ENCODE assay signal across 8 mouse cellular contexts in the genomic region with DNA sequence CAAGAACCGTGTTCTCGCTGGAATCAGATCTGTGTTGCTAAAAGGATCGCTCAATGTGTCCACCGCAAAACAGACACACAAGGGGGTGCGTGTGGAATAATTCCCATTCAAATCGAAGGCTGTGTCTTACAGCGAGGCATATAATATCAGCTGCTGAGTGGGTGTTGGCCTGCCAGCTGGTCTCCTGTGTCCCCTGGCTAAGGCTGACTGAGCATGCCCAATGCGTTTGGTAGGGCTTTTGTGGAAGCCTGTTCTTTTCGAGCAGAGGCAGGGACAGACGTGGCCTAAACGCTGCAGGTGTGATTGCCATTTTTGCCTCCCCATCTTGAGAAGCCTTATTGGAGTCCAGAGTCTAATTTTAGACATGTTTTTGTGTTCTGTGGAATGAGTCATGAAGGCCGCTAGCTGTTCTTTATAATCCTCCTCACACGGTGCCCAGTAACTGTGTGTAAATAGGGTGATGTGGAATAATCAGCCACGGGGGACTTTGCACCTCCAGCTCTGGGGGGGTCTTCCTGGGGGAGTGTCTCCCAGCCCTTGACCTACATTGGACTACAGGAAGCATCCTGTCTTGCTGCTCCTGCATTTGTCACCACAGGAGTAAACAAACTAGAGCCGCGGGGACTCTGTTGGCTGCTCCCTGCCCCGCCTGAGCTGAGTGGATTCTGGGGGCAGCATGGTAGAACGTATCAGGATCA. TPM values are rescaled to one million over a fixed set of nuclear protein-coding genes. Genes with fewer than 3 reads are reported as not detected.
DNase-seq lines count a peak whose midpoint lies in the region; ATAC-seq and TF ChIP-seq lines count a peak whose summit lies in the region.

No protein-coding gene starts in this region.

- ATAC-seq in kidney, embryonic 15.5 days (replicated peaks; ENCODE audit: low FRiP score): peak; percentile 24; the same call in 1 of the 2 replicates
- 0 out of 2 replicates have a peak, but pooled peaks have one; percentile 37 for ATAC-seq in forebrain, embryonic 13.5 days
- peak; percentile 89 for ATAC-seq in intestine, postnatal 0 days
- ATAC-seq in midbrain, embryonic 14.5 days (ENCODE audit: low FRiP score, low TSS enrichment): peak; percentile 49; the same call in 1 of the 2 replicates
- no peak for ATAC-seq in megakaryocyte, adult 5-6 weeks (ENCODE audit: poor library complexity, severe bottlenecking)

- H3K27ac ChIP-seq in kidney, embryonic 15.5 days: 0 out of 2 replicates have a peak overlapping the region, but pooled peaks have one; percentile 1
- peak overlapping the region; percentile 41 for H3K27ac ChIP-seq in forebrain, embryonic 13.5 days
- no peak overlapping the region for H3K27ac ChIP-seq in intestine, postnatal 0 days (ENCODE audit: low read depth, low read length)
- peak overlapping the region; percentile 79 for H3K27ac ChIP-seq in midbrain, embryonic 14.5 days (replicated peaks; ENCODE audit: low read depth, low read length)

- no peak overlapping the region for H3K9ac ChIP-seq in kidney, embryonic 15.5 days
- H3K9ac ChIP-seq in forebrain, embryonic 13.5 days: no peak overlapping the region
- H3K9ac ChIP-seq in intestine, postnatal 0 days (ENCODE audit: low read depth, low read length): no peak overlapping the region
- no peak overlapping the region; the same call in 1 of the 2 replicates for H3K9ac ChIP-seq in midbrain, embryonic 14.5 days (replicated peaks; ENCODE audit: low read length)

- H3K36me3 ChIP-seq in kidney, embryonic 15.5 days: no peaks in the 10 kb centered on the region
- H3K36me3 ChIP-seq in forebrain, embryonic 13.5 days (ENCODE audit: poor library complexity, severe bottlenecking): peaks cover 13% of the 10 kb centered on the region
- H3K36me3 ChIP-seq in intestine, postnatal 0 days (ENCODE audit: control insufficient read depth, insufficient read depth): no peaks in the 10 kb centered on the region
- H3K36me3 ChIP-seq in midbrain, embryonic 14.5 days (ENCODE audit: control insufficient read depth, insufficient read depth, low read length): 0 out of 2 replicates have a peak, but pooled peaks cover 6% of the 10 kb centered on the region

- no peak overlapping the region for H3K4me3 ChIP-seq in kidney, embryonic 15.5 days (replicated peaks)
- no peak overlapping the region for H3K4me3 ChIP-seq in forebrain, embryonic 13.5 days
- no peak overlapping the region for H3K4me3 ChIP-seq in intestine, postnatal 0 days (ENCODE audit: low read depth, low read length)
- no peak overlapping the region for H3K4me3 ChIP-seq in midbrain, embryonic 14.5 days (replicated peaks; ENCODE audit: low read depth, low read length)

- H3K27me3 ChIP-seq in kidney, embryonic 15.5 days: no peaks in the 10 kb centered on the region
- H3K27me3 ChIP-seq in forebrain, embryonic 13.5 days: no peaks in the 10 kb centered on the region
- H3K27me3 ChIP-seq in intestine, postnatal 0 days (replicated peaks; ENCODE audit: control insufficient read depth, insufficient read depth, low read length): no peaks in the 10 kb centered on the region
- H3K27me3 ChIP-seq in midbrain, embryonic 14.5 days (ENCODE audit: control insufficient read depth, insufficient read depth, low read length): no peaks in the 10 kb centered on the region

- WGBS in kidney, embryonic 15.5 days: 63% methylated on average over 18 of the region's 18 CpGs
- 62% methylated on average over 18 of the region's 18 CpGs for WGBS in forebrain, embryonic 13.5 days
- 48% methylated on average over 18 of the region's 18 CpGs for WGBS in intestine, postnatal 0 days
- WGBS in midbrain, embryonic 14.5 days: 38% methylated on average over 18 of the region's 18 CpGs

- peaks cover 45% of the 10 kb centered on the region for H3K4me1 ChIP-seq in kidney, embryonic 15.5 days
- peaks cover 23% of the 10 kb centered on the region for H3K4me1 ChIP-seq in forebrain, embryonic 13.5 days
- no peaks in the 10 kb centered on the region for H3K4me1 ChIP-seq in intestine, postnatal 0 days (replicated peaks; ENCODE audit: control insufficient read depth, insufficient read depth, low read length)
- peaks cover 27% of the 10 kb centered on the region for H3K4me1 ChIP-seq in midbrain, embryonic 14.5 days (ENCODE audit: control insufficient read depth, insufficient read depth, low read length)

- no peaks in the 10 kb centered on the region for H3K9me3 ChIP-seq in kidney, embryonic 15.5 days (replicated peaks)
- no peaks in the 10 kb centered on the region for H3K9me3 ChIP-seq in forebrain, embryonic 13.5 days (replicated peaks)
- no peaks in the 10 kb centered on the region for H3K9me3 ChIP-seq in intestine, postnatal 0 days (ENCODE audit: control insufficient read depth)
- no peaks in the 10 kb centered on the region for H3K9me3 ChIP-seq in midbrain, embryonic 14.5 days (ENCODE audit: control insufficient read depth, low read length)

- H3K4me2 ChIP-seq in kidney, embryonic 15.5 days: no peak overlapping the region
- H3K4me2 ChIP-seq in forebrain, embryonic 13.5 days: no peak overlapping the region
- H3K4me2 ChIP-seq in intestine, postnatal 0 days (replicated peaks; ENCODE audit: low read depth): no peak overlapping the region
- 0 out of 2 replicates have a peak overlapping the region, but pooled peaks have one; percentile 5 for H3K4me2 ChIP-seq in midbrain, embryonic 14.5 days (ENCODE audit: low read length)

- TF ChIP-seq CTCF in intestine, postnatal 0 days (IDR thresholded peaks at IDR 0.05; ENCODE audit: low read depth): no peak

- DNase-seq in kidney, adult 11 months: no peak
- DNase-seq in midbrain, embryonic 14.5 days: peak; percentile 68
- DNase-seq in gastrocnemius, adult 8-10 months (ENCODE audit: low spot score in 2 of 2): no peak
- DNase-seq in urinary bladder, postnatal 36 days (ENCODE audit: low spot score in 2 of 2): no peak

RNA-seq across cellular contexts. Expression of a gene that starts 46.5 kb away (rescaled TPM):
- 28.6 and 31.1 TPM in 2 replicates for polyA plus RNA-seq in kidney, embryonic 15.5 days (2015; fragmentation: Nextera tagmentation; extraction: Ambion mirVana)
- 72.4 and 88.3 TPM in 2 replicates for polyA plus RNA-seq in forebrain, embryonic 13.5 days (2015; fragmentation: Nextera tagmentation; extraction: Ambion mirVana)
- 17.2 and 18.6 TPM in 2 replicates for polyA plus RNA-seq in intestine, postnatal 0 days (2015; fragmentation: Nextera tagmentation; extraction: Ambion mirVana)
- polyA plus RNA-seq in midbrain, embryonic 14.5 days (2014; fragmentation: Nextera tagmentation; extraction: Ambion mirVana): 188 and 219 TPM in 2 replicates
- total RNA-seq in gastrocnemius, adult 8-10 months (2022): 10 to 100 TPM; 43.2 to 50.6 (median 45.3) TPM
- total RNA-seq in megakaryocyte, adult 5-6 weeks (2015): 29.2 and 36.2 TPM in 2 replicates
- 70.2 and 83.9 TPM in 2 replicates for total RNA-seq in megakaryocyte, adult 5-6 weeks (2017)
